Mouse (Mus musculus) midbrain, embryonic 12.5 days (tissue): ENCODE data around the gene Frrs1l. TPM values are rescaled to one million over a fixed set of nuclear protein-coding genes. Genes with fewer than 3 reads are reported as not detected.

Source experiments
- ATAC-seq: fragments of 200-750 bp; cut with Nextera tagmentation; 2 replicates; pipeline ENCODE4 v1.8.0; 2017; ENCODE audit warnings: low read depth, moderate TSS enrichment, moderate library complexity; ENCODE audit not compliant: low FRiP score
- H3K27ac ChIP-seq: fragments of 300-500 bp; sonication (generic); replicated peaks from 2 replicates; pipeline ENCODE4 v1.5.1; 2016; ENCODE audit warnings: mild to moderate bottlenecking
- H3K27me3 ChIP-seq: fragments of 300-500 bp; sonication (generic); 2 replicates; pipeline ENCODE4 v1.6.1; 2016; ENCODE audit warnings: mild to moderate bottlenecking
- H3K36me3 ChIP-seq: fragments of 300-500 bp; sonication (generic); 2 replicates; pipeline ENCODE4 v1.6.1; 2016
- H3K4me1 ChIP-seq: fragments of 300-500 bp; sonication (generic); 2 replicates; pipeline ENCODE4 v1.6.1; 2016
- H3K4me2 ChIP-seq: fragments of 300-500 bp; sonication (generic); replicated peaks from 2 replicates; pipeline ENCODE4 v1.6.1; 2016; ENCODE audit warnings: mild to moderate bottlenecking, moderate library complexity
- H3K4me3 ChIP-seq: fragments of 300-500 bp; sonication (generic); 2 replicates; pipeline ENCODE4 v1.5.1; 2016; ENCODE audit warnings: mild to moderate bottlenecking
- H3K9ac ChIP-seq: fragments of 300-500 bp; sonication (generic); replicated peaks from 2 replicates; pipeline ENCODE4 v1.6.1; 2016; ENCODE audit warnings: mild to moderate bottlenecking, moderate library complexity
- H3K9me3 ChIP-seq: fragments of 300-500 bp; sonication (generic); 2 replicates; pipeline ENCODE4 v1.6.1; 2016; ENCODE audit warnings: mild to moderate bottlenecking
- WGBS: fragments of 180-500 bp; shearing (Covaris S2); methylation state at CpG from one replicate; pipeline ENCODE4 v1.1.7; 2016; 5-methylcytosine and 5-hydroxymethylcytosine counted together
- polyA plus RNA-seq: library from polyadenylated mRNA; unstranded; fragments of >200 nt; fragmentation: Nextera tagmentation; extraction: Ambion mirVana; gene quantifications from 2 replicates; pipeline ENCODE4 v1.2.1, GENCODE M21; 2016

Gene Frrs1l
- polyA plus RNA-seq, 1 experiment from 2014 or later = 7.6 TPM

- Histone ChIP-seq H3K27me3 (no peaks in the 10 kb centered on the region), H3K4me1 (no peaks in the 10 kb centered on the region), H3K4me2 (no peak overlapping the region), H3K9ac (no peak overlapping the region), H3K36me3 (peaks cover 6% of the 10 kb centered on the region; the same call in 1 of the 2 replicates), H3K9me3 (no peaks in the 10 kb centered on the region), H3K4me3 (no peak overlapping the region), H3K27ac (no peak overlapping the region)
- 94% methylated on average over 6 of the region's 6 CpGs for WGBS
- ATAC-seq = no peak
Observed at GRCm38 (mm10) chr4:56963687-56964086, 26.5 kb downstream of the Frrs1l start.

- no peak overlapping the region for H3K4me2 ChIP-seq
- no peak overlapping the region for H3K27ac ChIP-seq
- ATAC-seq = no peak
- no peaks in the 10 kb centered on the region for H3K36me3 ChIP-seq
- 86% methylated on average over 12 of the region's 12 CpGs for WGBS
- H3K9ac ChIP-seq = no peak overlapping the region
- H3K4me3 ChIP-seq = no peak overlapping the region
- no peaks in the 10 kb centered on the region for H3K27me3 ChIP-seq
- H3K9me3 ChIP-seq = no peaks in the 10 kb centered on the region
- no peaks in the 10 kb centered on the region for H3K4me1 ChIP-seq
Observed at GRCm38 (mm10) chr4:56961320-56961925, 28.8 kb downstream of the Frrs1l start.

- ATAC-seq = no peak
- Histone ChIP-seq H3K4me2 (no peak overlapping the region), H3K4me1 (no peaks in the 10 kb centered on the region), H3K4me3 (no peak overlapping the region), H3K36me3 (no peaks in the 10 kb centered on the region), H3K9ac (no peak overlapping the region), H3K27me3 (no peaks in the 10 kb centered on the region), H3K9me3 (no peaks in the 10 kb centered on the region), H3K27ac (no peak overlapping the region)
- 74% methylated on average over 9 of the region's 9 CpGs for WGBS
Observed at GRCm38 (mm10) chr4:56957518-56957917, 32.7 kb downstream of the Frrs1l start.

- Histone ChIP-seq H3K9me3 (no peaks in the 10 kb centered on the region), H3K4me3 (no peak overlapping the region), H3K27ac (no peak overlapping the region), H3K27me3 (no peaks in the 10 kb centered on the region), H3K4me1 (no peaks in the 10 kb centered on the region), H3K4me2 (no peak overlapping the region), H3K36me3 (no peaks in the 10 kb centered on the region), H3K9ac (no peak overlapping the region)
- no peak for ATAC-seq
- 63% methylated on average over 6 of the region's 6 CpGs for WGBS
Observed at GRCm38 (mm10) chr4:56953235-56953634, 37.0 kb downstream of the Frrs1l start.

GRCm38 (mm10) chr4:56951701-56952100 lies 38.5 kb downstream of the Frrs1l start:
- no peak for ATAC-seq
- 83% methylated on average over 3 of the region's 3 CpGs for WGBS
- Histone ChIP-seq H3K9ac (no peak overlapping the region), H3K27ac (no peak overlapping the region), H3K36me3 (no peaks in the 10 kb centered on the region), H3K9me3 (no peaks in the 10 kb centered on the region), H3K4me2 (no peak overlapping the region), H3K27me3 (no peaks in the 10 kb centered on the region), H3K4me3 (no peak overlapping the region), H3K4me1 (no peaks in the 10 kb centered on the region)

GRCm38 (mm10) chr4:56949494-56949893 lies 40.7 kb downstream of the Frrs1l start:
- Histone ChIP-seq H3K27me3 (no peaks in the 10 kb centered on the region; the same call in 1 of the 2 replicates), H3K9ac (no peak overlapping the region), H3K4me2 (no peak overlapping the region), H3K9me3 (no peaks in the 10 kb centered on the region), H3K4me1 (peaks cover 18% of the 10 kb centered on the region), H3K36me3 (no peaks in the 10 kb centered on the region), H3K27ac (no peak overlapping the region), H3K4me3 (no peak overlapping the region)
- WGBS = 65% methylated on average over 6 of the region's 6 CpGs
- ATAC-seq = no peak

- H3K4me3 ChIP-seq = peak within 1 kb of the TSS; percentile 87
- no peaks in the 10 kb centered on the region for H3K36me3 ChIP-seq
- peak within 1 kb of the TSS; percentile 74 for H3K9ac ChIP-seq
- no peaks in the 10 kb centered on the region; the same call in 1 of the 2 replicates for H3K27me3 ChIP-seq
- H3K27ac ChIP-seq = peak within 1 kb of the TSS; percentile 82
- H3K4me2 ChIP-seq = peak within 1 kb of the TSS; percentile 95
- H3K9me3 ChIP-seq = no peaks in the 10 kb centered on the region
- WGBS = under 1% methylated on average over 106 of the region's 107 CpGs
- H3K4me1 ChIP-seq = peaks cover 39% of the 10 kb centered on the region
- ATAC-seq = peak; percentile 96
Observed at GRCm38 (mm10) chr4:56946641-56947640, 43.2 kb downstream of the Frrs1l start, which contains the start of gene Tmem245. Gene Tmem245, minus strand, starts transcription at chr4:56947437.

GRCm38 (mm10) chr4:56946180-56946579 lies 44.0 kb downstream of the Frrs1l start:
- Histone ChIP-seq H3K27ac (no peak overlapping the region), H3K27me3 (no peaks in the 10 kb centered on the region; the same call in 1 of the 2 replicates), H3K36me3 (no peaks in the 10 kb centered on the region), H3K9ac (peak overlapping the region; percentile 74), H3K4me3 (peak overlapping the region; percentile 87), H3K4me2 (peak overlapping the region; percentile 95), H3K4me1 (peaks cover 43% of the 10 kb centered on the region), H3K9me3 (no peaks in the 10 kb centered on the region)
- WGBS = 3% methylated on average over 14 of the region's 14 CpGs
- no peak for ATAC-seq

GRCm38 (mm10) chr4:56944286-56944685 lies 45.9 kb downstream of the Frrs1l start:
- Histone ChIP-seq H3K4me3 (no peak overlapping the region), H3K36me3 (no peaks in the 10 kb centered on the region), H3K9ac (no peak overlapping the region), H3K27ac (no peak overlapping the region), H3K9me3 (no peaks in the 10 kb centered on the region), H3K4me1 (peaks cover 43% of the 10 kb centered on the region), H3K4me2 (no peak overlapping the region), H3K27me3 (no peaks in the 10 kb centered on the region; the same call in 1 of the 2 replicates)
- ATAC-seq = no peak
- WGBS = 53% methylated on average over 4 of the region's 4 CpGs

- 26% methylated on average over 1 of the region's 1 CpGs for WGBS
- Histone ChIP-seq H3K9me3 (no peaks in the 10 kb centered on the region), H3K27me3 (no peaks in the 10 kb centered on the region; the same call in 1 of the 2 replicates), H3K4me2 (no peak overlapping the region), H3K27ac (no peak overlapping the region), H3K4me3 (no peak overlapping the region), H3K4me1 (peaks cover 43% of the 10 kb centered on the region), H3K9ac (no peak overlapping the region), H3K36me3 (no peaks in the 10 kb centered on the region)
- ATAC-seq = no peak
Observed at GRCm38 (mm10) chr4:56943258-56943657, 46.9 kb downstream of the Frrs1l start.

- no peak for ATAC-seq
- no peaks in the 10 kb centered on the region; the same call in 1 of the 2 replicates for H3K27me3 ChIP-seq
- H3K36me3 ChIP-seq = no peaks in the 10 kb centered on the region
- no peak overlapping the region for H3K9ac ChIP-seq
- H3K4me1 ChIP-seq = peaks cover 43% of the 10 kb centered on the region
- no peaks in the 10 kb centered on the region for H3K9me3 ChIP-seq
- no peak overlapping the region for H3K27ac ChIP-seq
- H3K4me3 ChIP-seq = no peak overlapping the region
- 69% methylated on average over 1 of the region's 1 CpGs for WGBS
- no peak overlapping the region for H3K4me2 ChIP-seq
Observed at GRCm38 (mm10) chr4:56942567-56942966, 47.6 kb downstream of the Frrs1l start.

- ATAC-seq = no peak
- no peak overlapping the region for H3K4me2 ChIP-seq
- 0 out of 2 replicates have a peak, but pooled peaks cover 2% of the 10 kb centered on the region for H3K36me3 ChIP-seq
- H3K9me3 ChIP-seq = no peaks in the 10 kb centered on the region
- 56% methylated on average over 4 of the region's 4 CpGs for WGBS
- H3K27ac ChIP-seq = no peak overlapping the region
- H3K4me3 ChIP-seq = no peak overlapping the region
- H3K27me3 ChIP-seq = no peaks in the 10 kb centered on the region; the same call in 1 of the 2 replicates
- H3K9ac ChIP-seq = no peak overlapping the region
- peaks cover 43% of the 10 kb centered on the region for H3K4me1 ChIP-seq
Observed at GRCm38 (mm10) chr4:56941481-56941880, 48.7 kb downstream of the Frrs1l start.
